Mouse (Mus musculus) spleen, adult 2 months (tissue): ENCODE measurements around the gene Ppm1m. TPM values are rescaled to one million over a fixed set of nuclear protein-coding genes. Genes with fewer than 3 reads are reported as not detected.

Experiments
- DNase-seq, 2 experiments: peaks; one replicate each; pipeline versions ENCODE4 v3.0.0 to v3.0.0-alpha.2; 2012 to 2021; ENCODE audit warnings: low spot score in 2 of 2, low read depth in 1 of 2
- H3K27ac ChIP-seq: fragments of 200-500 bp; 2 replicates; pipeline ENCODE4 v1.5.1; 2012; ENCODE audit warnings: low read length, inconsistent platforms; ENCODE audit not compliant: insufficient read depth
- H3K27me3 ChIP-seq: fragments of 200-500 bp; 2 replicates; pipeline ENCODE4 v1.6.1; 2012; ENCODE audit warnings: mild to moderate bottlenecking, moderate library complexity, low read length, inconsistent platforms; ENCODE audit not compliant: control insufficient read depth, insufficient read depth
- H3K36me3 ChIP-seq: fragments of 200-500 bp; 2 replicates; pipeline ENCODE4 v1.6.1; 2012; ENCODE audit warnings: mild to moderate bottlenecking, low read length, inconsistent platforms; ENCODE audit not compliant: control insufficient read depth, insufficient read depth
- H3K4me1 ChIP-seq: fragments of 200-500 bp; 2 replicates; pipeline ENCODE4 v1.6.1; 2011; ENCODE audit warnings: inconsistent platforms; ENCODE audit not compliant: control insufficient read depth, insufficient read depth, insufficient read length
- H3K4me3 ChIP-seq: fragments of 200-500 bp; 2 replicates; pipeline ENCODE4 v1.5.1; 2011; ENCODE audit warnings: mild to moderate bottlenecking, inconsistent platforms; ENCODE audit not compliant: insufficient read depth, insufficient read length; ENCODE audit errors: extremely low read depth
- CTCF ChIP-seq: fragments of 200-500 bp; IDR thresholded peaks from 2 replicates; pipeline ENCODE4 v1.5.1; 2011; ENCODE audit warnings: mild to moderate bottlenecking, inconsistent platforms; ENCODE audit not compliant: insufficient read depth, insufficient read length, insufficient replicate concordance; ENCODE audit errors: extremely low read depth
- POLR2A ChIP-seq: fragments of 200-500 bp; IDR thresholded peaks from 2 replicates; pipeline ENCODE4 v1.6.1; 2011; ENCODE audit warnings: low read depth, low read length, inconsistent platforms
- WGBS: fragments of 180-500 bp; shearing (Covaris S2); methylation state at CpG from one replicate; pipeline ENCODE4 v1.1.7; 2018; 5-methylcytosine and 5-hydroxymethylcytosine counted together
- polyA plus RNA-seq: library from polyadenylated mRNA; depleted of rRNA; stranded (reverse); fragments of >200 nt; gene quantifications from 2 replicates; pipeline ENCODE4 v1.2.3, GENCODE M21; 2012

The Ppm1m gene
- polyA plus RNA-seq, 1 experiment: 87.4 TPM

DNA sequence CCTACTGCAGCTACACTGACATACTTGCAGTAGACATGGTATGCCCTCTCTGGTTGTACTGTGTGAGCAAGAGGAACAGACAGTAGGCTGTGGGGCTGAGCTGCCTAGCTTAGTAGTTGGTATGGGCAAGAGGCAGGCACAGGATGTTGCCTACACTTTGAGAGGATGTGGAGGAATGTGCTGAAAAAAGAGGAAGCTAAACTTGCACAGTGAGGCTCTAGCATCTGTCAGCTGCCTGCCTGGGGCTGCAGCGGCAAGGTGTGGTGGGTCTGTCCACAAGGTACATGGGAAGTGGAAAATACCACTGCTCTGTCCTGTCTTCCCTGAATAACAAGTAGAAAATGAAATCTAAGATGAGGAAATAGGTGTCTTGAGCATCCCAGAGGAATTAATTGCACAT lies 6.5 kb downstream of the Ppm1m start:
- peaks cover 36% of the 10 kb centered on the region for H3K36me3 ChIP-seq
- TF ChIP-seq POLR2A: no peak
- no peak for TF ChIP-seq CTCF
- DNase-seq: peak in 1 of 2 experiments; percentile 59
- no peaks in the 10 kb centered on the region for H3K27me3 ChIP-seq
- H3K4me1 ChIP-seq: peaks cover 16% of the 10 kb centered on the region
- H3K27ac ChIP-seq: peak overlapping the region; percentile 36
- no peak overlapping the region for H3K4me3 ChIP-seq
- WGBS: 3% methylated on average over 1 of the region's 1 CpGs

DNA sequence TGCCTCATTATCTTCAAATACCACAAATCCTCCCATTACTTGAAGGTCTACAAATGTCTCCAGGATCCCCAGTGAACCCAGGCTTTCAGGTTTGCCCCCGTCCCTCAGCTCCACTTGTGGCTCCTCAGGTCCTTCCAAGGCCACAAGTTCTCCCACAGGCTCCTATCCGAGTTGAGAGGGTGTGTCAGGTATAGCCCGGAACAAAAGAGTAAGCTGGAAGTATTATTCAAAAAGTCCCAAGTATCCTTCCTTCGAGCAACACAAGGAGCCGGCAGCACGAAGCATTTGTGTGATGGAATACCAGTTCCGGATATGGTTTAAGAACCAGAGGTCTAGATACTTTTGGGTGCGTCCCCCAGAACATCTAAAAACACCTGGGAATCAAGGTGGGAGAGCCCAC lies 7.5 kb downstream of the Ppm1m start:
- 92% methylated on average over 8 of the region's 8 CpGs for WGBS
- Histone ChIP-seq H3K36me3 (peaks cover 43% of the 10 kb centered on the region), H3K4me1 (peaks cover 7% of the 10 kb centered on the region; the same call in 1 of the 2 replicates), H3K27me3 (no peaks in the 10 kb centered on the region), H3K4me3 (no peak overlapping the region), H3K27ac (no peak overlapping the region; the same call in 1 of the 2 replicates)
- DNase-seq: no peak
- no peak for TF ChIP-seq CTCF

DNA sequence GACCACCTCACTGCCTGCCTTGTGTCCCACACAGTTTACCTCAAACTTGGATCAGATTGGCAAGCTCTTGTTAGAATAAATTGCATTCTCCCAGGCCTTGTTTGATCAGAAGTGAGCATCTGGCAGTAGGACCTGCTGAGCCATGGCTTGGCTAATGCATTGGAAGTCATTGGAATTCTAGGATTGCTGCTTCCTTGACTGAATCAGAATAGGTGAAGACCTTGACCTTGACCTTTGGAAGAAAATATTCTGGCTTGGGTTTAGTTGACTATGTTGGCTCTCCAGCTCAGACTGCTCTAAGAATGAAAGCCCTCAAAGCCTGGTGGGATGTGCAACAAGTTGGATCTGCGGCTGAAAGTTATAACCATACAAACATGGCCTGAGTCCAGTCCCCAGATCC lies 8.2 kb downstream of the Ppm1m start:
- WGBS: 91% methylated on average over 1 of the region's 1 CpGs
- TF ChIP-seq CTCF: no peak
- TF ChIP-seq POLR2A: no peak
- Histone ChIP-seq H3K36me3 (peaks cover 45% of the 10 kb centered on the region), H3K4me1 (peaks cover 6% of the 10 kb centered on the region; the same call in 1 of the 2 replicates), H3K27me3 (no peaks in the 10 kb centered on the region), H3K27ac (no peak overlapping the region), H3K4me3 (no peak overlapping the region)
- no peak for DNase-seq

DNA sequence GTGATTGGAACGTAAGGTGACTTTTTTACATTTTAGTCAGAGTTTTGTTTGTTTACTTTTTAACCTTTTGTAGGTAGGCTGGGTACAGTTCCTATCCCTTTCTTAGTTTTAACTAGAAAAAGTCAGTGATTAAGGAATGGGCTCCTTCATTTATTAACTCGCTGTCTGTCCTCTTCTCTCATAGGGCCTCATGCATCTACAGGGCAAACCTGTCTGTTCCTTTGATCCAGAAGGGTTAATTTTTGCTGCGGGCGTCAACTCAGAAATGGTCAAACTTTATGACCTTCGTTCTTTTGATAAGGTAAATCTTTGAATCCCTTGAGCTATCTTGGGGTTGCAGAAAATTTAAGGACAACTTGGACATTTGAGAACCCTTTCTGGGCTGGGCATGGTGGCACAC lies 15.6 kb downstream of the Ppm1m start:
- 97% methylated on average over 5 of the region's 5 CpGs for WGBS
- no peaks in the 10 kb centered on the region for H3K4me1 ChIP-seq
- no peak overlapping the region for H3K27ac ChIP-seq
- TF ChIP-seq CTCF: no peak
- no peak for TF ChIP-seq POLR2A
- DNase-seq: no peak
- H3K36me3 ChIP-seq: peaks cover 62% of the 10 kb centered on the region
- H3K27me3 ChIP-seq: no peaks in the 10 kb centered on the region
- H3K4me3 ChIP-seq: no peak overlapping the region

DNA sequence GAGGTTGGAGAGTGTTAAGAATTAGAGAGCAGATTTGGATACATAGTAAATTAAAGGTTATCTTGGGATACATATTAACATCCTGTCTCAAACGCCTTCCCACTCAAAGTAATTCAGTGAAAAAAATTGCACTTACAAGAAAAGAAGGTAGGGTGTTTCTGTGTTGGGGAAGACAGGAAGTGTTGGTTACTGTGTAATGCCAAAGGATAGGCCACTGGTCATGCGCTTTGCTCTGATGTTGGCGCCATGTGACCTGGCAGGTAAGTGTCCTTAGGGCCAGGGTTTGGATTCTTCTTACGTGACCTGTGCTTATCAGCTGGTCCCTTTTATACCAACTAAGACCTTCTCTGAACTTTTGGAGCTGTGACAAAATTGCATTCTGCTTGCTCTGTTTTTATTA lies 17.4 kb downstream of the Ppm1m start:
- Histone ChIP-seq H3K36me3 (peaks cover 61% of the 10 kb centered on the region), H3K4me3 (no peak overlapping the region), H3K27me3 (no peaks in the 10 kb centered on the region), H3K4me1 (no peaks in the 10 kb centered on the region), H3K27ac (no peak overlapping the region)
- DNase-seq: no peak
- WGBS: 88% methylated on average over 4 of the region's 4 CpGs
- TF ChIP-seq POLR2A (no peak), CTCF (no peak)

DNA sequence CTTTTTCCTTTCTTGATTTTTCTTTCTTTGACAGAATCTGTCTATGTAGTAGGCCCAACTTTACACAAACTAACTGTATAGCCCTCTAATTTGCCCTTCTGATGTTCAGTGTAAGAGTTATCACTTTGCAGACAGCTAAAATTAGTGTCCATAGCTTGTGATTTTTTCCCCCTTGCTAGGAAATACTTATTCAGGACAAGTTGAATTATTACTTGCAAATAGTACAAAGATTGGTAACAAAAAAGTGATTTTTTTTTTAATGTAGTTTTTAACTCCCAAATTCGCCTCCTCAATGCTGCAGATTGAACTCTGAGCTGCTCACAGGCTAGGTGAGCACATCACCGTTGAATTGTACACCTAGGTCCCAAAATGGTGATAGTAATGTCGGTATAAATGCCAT lies 19.6 kb downstream of the Ppm1m start:
- Histone ChIP-seq H3K27me3 (no peaks in the 10 kb centered on the region), H3K27ac (no peak overlapping the region), H3K36me3 (peaks cover 48% of the 10 kb centered on the region), H3K4me1 (peaks cover 4% of the 10 kb centered on the region; the same call in 1 of the 2 replicates), H3K4me3 (no peak overlapping the region)
- WGBS: 95% methylated on average over 3 of the region's 3 CpGs
- TF ChIP-seq CTCF (no peak), POLR2A (no peak)
- DNase-seq: no peak

DNA sequence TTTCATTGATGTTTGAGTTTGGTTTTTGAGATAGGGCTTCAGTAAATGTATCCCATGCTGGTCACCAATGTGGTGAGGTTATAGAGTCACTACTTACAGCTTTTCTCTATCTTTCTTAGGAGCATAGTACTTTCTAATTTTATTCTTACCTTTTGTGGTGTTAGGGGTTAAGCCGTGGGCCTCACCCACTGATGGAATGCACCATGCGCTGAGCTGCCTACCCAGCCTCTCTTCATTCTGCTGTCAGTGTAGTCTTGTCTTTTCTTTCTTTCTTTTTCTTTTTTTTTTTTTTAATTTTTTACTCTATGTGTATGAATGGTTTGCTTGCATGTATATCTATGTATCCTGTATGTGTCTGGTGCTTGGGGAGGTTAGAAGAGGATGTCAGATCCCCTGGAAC lies 20.1 kb downstream of the Ppm1m start:
- TF ChIP-seq CTCF (no peak), POLR2A (no peak)
- Histone ChIP-seq H3K4me1 (peaks cover 7% of the 10 kb centered on the region), H3K27me3 (no peaks in the 10 kb centered on the region), H3K36me3 (peaks cover 43% of the 10 kb centered on the region), H3K4me3 (no peak overlapping the region), H3K27ac (no peak overlapping the region)
- no peak for DNase-seq
- 90% methylated on average over 2 of the region's 2 CpGs for WGBS

DNA sequence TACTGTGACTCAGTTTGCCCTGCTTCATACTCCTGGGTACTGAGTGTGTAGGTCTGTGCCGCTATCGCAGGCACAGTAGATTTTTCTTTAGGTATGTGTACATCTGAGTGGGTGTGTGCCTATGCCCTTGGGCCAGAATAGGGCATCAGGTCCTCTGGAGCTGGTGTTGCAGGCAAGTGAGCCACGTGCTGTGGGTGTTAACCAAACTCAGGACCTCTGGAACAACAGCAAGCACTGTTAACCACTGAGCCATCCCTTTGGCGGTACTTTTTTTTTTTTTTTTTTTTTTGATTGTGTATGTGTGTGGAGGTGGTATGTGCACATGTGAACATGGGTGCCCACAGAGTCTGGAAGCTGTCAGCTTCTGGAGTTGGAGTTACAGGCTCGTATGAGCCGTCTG lies 21.7 kb downstream of the Ppm1m start:
- 87% methylated on average over 6 of the region's 6 CpGs for WGBS
- no peak overlapping the region for H3K4me3 ChIP-seq
- no peaks in the 10 kb centered on the region for H3K27me3 ChIP-seq
- DNase-seq: no peak
- TF ChIP-seq POLR2A: no peak
- no peak for TF ChIP-seq CTCF
- H3K36me3 ChIP-seq: peaks cover 34% of the 10 kb centered on the region
- H3K27ac ChIP-seq: 0 out of 2 replicates have a peak overlapping the region, but pooled peaks have one; percentile 0
- peaks cover 10% of the 10 kb centered on the region for H3K4me1 ChIP-seq
